Mouse (Mus musculus) cortical plate, adult 2 months (tissue): ENCODE results near the gene Slc52a3.

Experiments
- CTCF ChIP-seq: fragments of 200-500 bp; IDR thresholded peaks from 2 replicates; pipeline ENCODE4 v1.5.1; 2011; ENCODE audit warnings: mild to moderate bottlenecking, control low read depth, low read length; ENCODE audit not compliant: insufficient read depth; ENCODE audit errors: extremely low read depth
- POLR2A ChIP-seq: fragments of 200-500 bp; IDR thresholded peaks from 2 replicates; pipeline ENCODE4 v1.6.1; 2011; ENCODE audit warnings: mild to moderate bottlenecking, low read length, control low read depth; ENCODE audit not compliant: insufficient read depth; ENCODE audit errors: extremely low read depth

DNA sequence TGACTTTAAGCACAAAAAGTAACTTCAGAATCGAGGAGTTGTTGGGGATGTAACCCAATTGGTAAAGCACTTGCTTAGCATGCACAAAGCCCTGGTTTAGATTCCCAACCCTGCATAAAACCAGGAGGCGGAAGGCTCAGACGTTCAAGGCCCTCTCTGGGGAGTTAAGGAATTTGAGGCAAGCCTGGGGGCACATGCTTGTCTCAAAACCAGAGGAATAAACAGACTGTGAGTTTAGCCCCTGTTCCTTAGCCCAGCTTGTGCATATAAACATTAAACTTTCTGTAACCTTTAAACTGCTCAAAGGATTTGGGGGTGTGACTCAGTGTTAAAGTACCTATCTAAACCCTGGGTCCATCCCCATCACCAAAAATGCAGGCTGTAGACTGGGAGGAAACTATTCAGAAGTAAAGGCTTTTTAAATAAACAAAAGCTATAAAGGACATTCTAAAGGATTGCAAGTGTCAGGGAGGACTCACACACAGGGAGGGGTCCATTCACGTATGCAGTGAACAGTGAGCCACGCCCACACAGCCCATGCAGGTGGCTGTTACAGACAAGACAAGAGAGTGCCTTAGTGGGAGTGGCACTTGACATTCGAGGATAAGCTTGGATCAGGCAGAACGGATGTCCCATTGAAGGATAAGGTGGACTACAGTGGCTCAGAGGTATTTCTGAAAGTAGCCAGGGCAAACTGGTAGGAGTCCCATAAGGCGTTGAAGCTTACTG lies 1.6 kb downstream of the Slc52a3 start:
- TF ChIP-seq CTCF: no peak
- no peak for TF ChIP-seq POLR2A
